Mouse (Mus musculus) hindbrain, embryonic 14.5 days (tissue): Measurements from ENCODE around the gene Tcf20. TPM values are rescaled to one million over a fixed set of nuclear protein-coding genes. Genes with fewer than 3 reads are reported as not detected.

Experiments
- ATAC-seq: fragments of 200-750 bp; cut with Nextera tagmentation; 2 replicates; pipeline ENCODE4 v1.8.0; 2017; ENCODE audit warnings: moderate number of reproducible peaks, mild to moderate bottlenecking, moderate TSS enrichment, moderate library complexity; ENCODE audit not compliant: low FRiP score
- DNase-seq: peaks from one replicate; pipeline ENCODE4 v3.0.0-alpha.2; 2015; ENCODE audit warnings: low spot score
- H3K27ac ChIP-seq: fragments of 300-500 bp; sonication (generic); 2 replicates; pipeline ENCODE4 v1.5.1; 2014; ENCODE audit warnings: mild to moderate bottlenecking, moderate library complexity
- H3K27me3 ChIP-seq: fragments of 300-500 bp; sonication (generic); 2 replicates; pipeline ENCODE4 v1.6.1; 2014; ENCODE audit warnings: mild to moderate bottlenecking, low read length, mixed read lengths; ENCODE audit not compliant: control insufficient read depth, insufficient read depth
- H3K36me3 ChIP-seq: fragments of 300-500 bp; sonication (generic); replicated peaks from 2 replicates; pipeline ENCODE4 v1.6.1; 2014; ENCODE audit not compliant: control insufficient read depth, insufficient read depth
- H3K4me1 ChIP-seq: fragments of 300-500 bp; sonication (generic); replicated peaks from 2 replicates; pipeline ENCODE4 v1.6.1; 2014; ENCODE audit warnings: antibody characterized with exemption, low read length, mixed read lengths; ENCODE audit not compliant: control insufficient read depth, insufficient read depth
- H3K4me2 ChIP-seq: fragments of 300-500 bp; sonication (generic); replicated peaks from 2 replicates; pipeline ENCODE4 v1.6.1; 2014; ENCODE audit warnings: mild to moderate bottlenecking, moderate library complexity
- H3K4me3 ChIP-seq: fragments of 300-500 bp; sonication (generic); replicated peaks from 2 replicates; pipeline ENCODE4 v1.5.1; 2014; ENCODE audit warnings: mild to moderate bottlenecking, low read length
- H3K9ac ChIP-seq: fragments of 300-500 bp; sonication (generic); 2 replicates; pipeline ENCODE4 v1.6.1; 2014
- H3K9me3 ChIP-seq: fragments of 300-500 bp; sonication (generic); 2 replicates; pipeline ENCODE4 v1.6.1; 2016; ENCODE audit warnings: low read length; ENCODE audit not compliant: control insufficient read depth
- WGBS: fragments of 180-500 bp; shearing (Covaris S2); extraction: QIAGEN DNeasy Blood & Tissue Kit; methylation state at CpG from one replicate; pipeline ENCODE4 v1.1.7; 2014; 5-methylcytosine and 5-hydroxymethylcytosine counted together
- polyA plus RNA-seq: library from polyadenylated mRNA; unstranded; fragments of >200 nt; fragmentation: Nextera tagmentation; extraction: Ambion mirVana; gene quantifications from 2 replicates; pipeline ENCODE4 v1.2.1, GENCODE M21; 2014

The Tcf20 gene
- polyA plus RNA-seq, 1 experiment from 2014 or later = 14.0 TPM

- Histone ChIP-seq H3K36me3 (no peaks in the 10 kb centered on the region), H3K4me1 (peaks cover 49% of the 10 kb centered on the region), H3K9ac (no peak overlapping the region), H3K27ac (no peak overlapping the region), H3K4me3 (no peak overlapping the region), H3K9me3 (no peaks in the 10 kb centered on the region), H3K4me2 (no peak overlapping the region), H3K27me3 (peaks cover 19% of the 10 kb centered on the region; the same call in 1 of the 2 replicates)
- WGBS = 81% methylated on average over 3 of the region's 3 CpGs
- ATAC-seq (no peak), DNase-seq (no peak)
Observed at GRCm38 (mm10) chr15:82914455-82914854, 73.2 kb downstream of the Tcf20 start.

- Histone ChIP-seq H3K27ac (peak overlapping the region; percentile 79), H3K4me3 (peak overlapping the region; percentile 27), H3K4me2 (peak overlapping the region; percentile 74), H3K9ac (peak overlapping the region; percentile 60), H3K27me3 (peaks cover 17% of the 10 kb centered on the region; the same call in 1 of the 2 replicates), H3K4me1 (peaks cover 28% of the 10 kb centered on the region), H3K36me3 (no peaks in the 10 kb centered on the region), H3K9me3 (no peaks in the 10 kb centered on the region)
- WGBS = 5% methylated on average over 13 of the region's 13 CpGs
- ATAC-seq (no peak), DNase-seq (no peak)
Observed at GRCm38 (mm10) chr15:82911965-82912337, 75.7 kb downstream of the Tcf20 start.

GRCm38 (mm10) chr15:82911001-82911964 lies 76.4 kb downstream of the Tcf20 start:
- Histone ChIP-seq H3K4me3 (peak overlapping the region; percentile 27), H3K27me3 (peaks cover 17% of the 10 kb centered on the region; the same call in 1 of the 2 replicates), H3K9ac (peak overlapping the region; percentile 60), H3K36me3 (no peaks in the 10 kb centered on the region), H3K27ac (peak overlapping the region; percentile 79), H3K9me3 (no peaks in the 10 kb centered on the region), H3K4me2 (peak overlapping the region; percentile 74), H3K4me1 (peaks cover 26% of the 10 kb centered on the region)
- DNase-seq (no peak), ATAC-seq (peak; percentile 56)
- 4% methylated on average over 44 of the region's 44 CpGs for WGBS

DNA sequence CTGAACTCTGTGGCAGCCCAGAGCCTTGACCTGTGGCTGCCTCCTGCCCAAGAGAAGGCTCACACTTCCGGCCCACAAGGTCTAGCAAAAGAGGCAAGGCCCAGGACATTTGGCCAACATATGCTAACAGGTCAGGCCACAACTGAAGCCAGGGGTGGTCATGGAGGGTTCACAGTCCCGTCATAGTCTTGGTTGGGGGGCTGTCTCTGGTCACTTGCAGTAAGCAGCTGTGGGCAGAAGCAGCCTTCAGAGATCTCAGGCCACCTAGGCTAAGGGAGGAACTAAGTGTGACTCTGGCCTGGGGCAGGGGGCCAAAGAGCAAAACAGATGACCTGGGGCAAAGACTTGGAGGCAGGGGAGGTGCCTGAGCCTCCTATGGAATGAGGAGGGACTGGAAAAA lies 77.1 kb downstream of the Tcf20 start:
- Histone ChIP-seq H3K9me3 (no peaks in the 10 kb centered on the region), H3K36me3 (no peaks in the 10 kb centered on the region), H3K27ac (peak overlapping the region; percentile 79; the same call in 1 of the 2 replicates), H3K4me3 (no peak overlapping the region), H3K4me2 (0 out of 2 replicates have a peak overlapping the region, but pooled peaks have one; percentile 74), H3K27me3 (peaks cover 15% of the 10 kb centered on the region; the same call in 1 of the 2 replicates), H3K9ac (peak overlapping the region; percentile 60; the same call in 1 of the 2 replicates), H3K4me1 (peaks cover 19% of the 10 kb centered on the region)
- 59% methylated on average over 2 of the region's 2 CpGs for WGBS
- ATAC-seq (no peak), DNase-seq (no peak)

GRCm38 (mm10) chr15:82909791-82910190 lies 77.9 kb downstream of the Tcf20 start:
- Histone ChIP-seq H3K27me3 (0 out of 2 replicates have a peak, but pooled peaks cover 9% of the 10 kb centered on the region), H3K4me3 (no peak overlapping the region), H3K27ac (no peak overlapping the region), H3K4me1 (peaks cover 26% of the 10 kb centered on the region), H3K9me3 (no peaks in the 10 kb centered on the region), H3K9ac (no peak overlapping the region), H3K36me3 (no peaks in the 10 kb centered on the region), H3K4me2 (no peak overlapping the region)
- DNase-seq = no peak
- 94% methylated on average over 4 of the region's 4 CpGs for WGBS
- ATAC-seq = no peak

GRCm38 (mm10) chr15:82908521-82908920 lies 79.2 kb downstream of the Tcf20 start:
- peaks cover 32% of the 10 kb centered on the region for H3K4me1 ChIP-seq
- no peaks in the 10 kb centered on the region for H3K36me3 ChIP-seq
- no peak overlapping the region for H3K9ac ChIP-seq
- no peak overlapping the region for H3K27ac ChIP-seq
- DNase-seq (no peak), ATAC-seq (no peak)
- H3K27me3 ChIP-seq = peaks cover 13% of the 10 kb centered on the region; the same call in 1 of the 2 replicates
- 32% methylated on average over 2 of the region's 2 CpGs for WGBS
- no peak overlapping the region for H3K4me3 ChIP-seq
- H3K9me3 ChIP-seq = no peaks in the 10 kb centered on the region
- H3K4me2 ChIP-seq = no peak overlapping the region

DNA sequence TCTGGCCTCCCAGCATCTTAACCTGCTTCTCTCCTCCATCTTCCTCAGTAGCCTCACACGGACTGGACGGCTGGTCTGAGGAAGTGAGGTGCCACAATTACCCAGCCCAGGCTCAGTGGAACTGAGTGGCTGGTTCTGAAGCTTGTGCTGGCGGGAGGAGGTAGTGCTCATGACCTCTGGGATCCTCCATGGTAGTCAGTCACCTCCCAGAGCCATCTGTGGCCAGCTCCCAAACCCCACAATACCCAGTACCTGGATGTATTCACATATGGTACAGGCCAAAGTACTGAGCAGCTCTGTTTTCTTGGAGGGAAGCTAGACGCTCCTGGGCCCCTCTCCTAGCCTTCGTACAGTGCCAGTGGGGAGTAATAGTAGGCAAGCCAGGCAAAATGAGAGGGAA lies 80.4 kb downstream of the Tcf20 start:
- no peak overlapping the region for H3K4me2 ChIP-seq
- ATAC-seq = no peak
- no peak for DNase-seq
- H3K9ac ChIP-seq = no peak overlapping the region
- no peaks in the 10 kb centered on the region for H3K9me3 ChIP-seq
- H3K4me3 ChIP-seq = no peak overlapping the region
- H3K27me3 ChIP-seq = peaks cover 4% of the 10 kb centered on the region; the same call in 1 of the 2 replicates
- 93% methylated on average over 5 of the region's 5 CpGs for WGBS
- no peak overlapping the region for H3K27ac ChIP-seq
- H3K4me1 ChIP-seq = peaks cover 32% of the 10 kb centered on the region
- H3K36me3 ChIP-seq = no peaks in the 10 kb centered on the region

- H3K27me3 ChIP-seq = peaks cover 4% of the 10 kb centered on the region; the same call in 1 of the 2 replicates
- peaks cover 33% of the 10 kb centered on the region for H3K4me1 ChIP-seq
- H3K4me3 ChIP-seq = no peak overlapping the region
- H3K4me2 ChIP-seq = no peak overlapping the region
- H3K9ac ChIP-seq = 0 out of 2 replicates have a peak overlapping the region, but pooled peaks have one; percentile 13
- H3K9me3 ChIP-seq = no peaks in the 10 kb centered on the region
- 61% methylated on average over 7 of the region's 7 CpGs for WGBS
- no peaks in the 10 kb centered on the region for H3K36me3 ChIP-seq
- ATAC-seq (no peak), DNase-seq (no peak)
- H3K27ac ChIP-seq = no peak overlapping the region
Observed at GRCm38 (mm10) chr15:82906574-82907061, 81.1 kb downstream of the Tcf20 start.
